Mouse (Mus musculus): ENCODE data around the gene Tspan18.

GRCm38 (mm10) chr2:93312458-93312857 lies 21.8 kb downstream of the Tspan18 start:
- TF ChIP-seq POLR2A (IDR thresholded peaks at IDR 0.05; ENCODE audit: borderline replicate concordance, extremely low read depth, insufficient read depth, insufficient read length, poor library complexity, severe bottlenecking) (no peak), CTCF (IDR thresholded peaks at IDR 0.05; ENCODE audit: borderline replicate concordance, extremely low read depth, insufficient read depth, insufficient read length) (no peak)

Measured in brain, embryonic 14.5 days (tissue).